Mouse (Mus musculus) embryonic facial prominence, embryonic 10.5 days (tissue): Measurements from ENCODE around the gene Emilin2. TPM values are rescaled to one million over a fixed set of nuclear protein-coding genes. Genes with fewer than 3 reads are reported as not detected.

Experiments
- DNase-seq: peaks from one replicate; pipeline ENCODE4 v3.0.0-alpha.2; 2017; ENCODE audit warnings: low spot score
- H3K27ac ChIP-seq: fragments of 300-500 bp; sonication (generic); replicated peaks from 2 replicates; pipeline ENCODE4 v1.5.1; 2016; ENCODE audit warnings: mild to moderate bottlenecking
- H3K27me3 ChIP-seq: fragments of 300-500 bp; sonication (generic); replicated peaks from 2 replicates; pipeline ENCODE4 v1.6.1; 2016; ENCODE audit warnings: low read depth, mild to moderate bottlenecking; ENCODE audit not compliant: poor library complexity, severe bottlenecking
- H3K36me3 ChIP-seq: fragments of 300-500 bp; sonication (generic); replicated peaks from 2 replicates; pipeline ENCODE4 v1.6.1; 2016; ENCODE audit warnings: mild to moderate bottlenecking, moderate library complexity
- H3K4me1 ChIP-seq: fragments of 300-500 bp; sonication (generic); 2 replicates; pipeline ENCODE4 v1.6.1; 2016
- H3K4me3 ChIP-seq: fragments of 300-500 bp; sonication (generic); 2 replicates; pipeline ENCODE4 v1.5.1; 2016; ENCODE audit warnings: mild to moderate bottlenecking, moderate library complexity
- H3K9me3 ChIP-seq: fragments of 300-500 bp; sonication (generic); 2 replicates; pipeline ENCODE4 v1.6.1; 2016; ENCODE audit warnings: mild to moderate bottlenecking
- WGBS: fragments of 180-500 bp; shearing (Covaris S2); methylation state at CpG from one replicate; pipeline ENCODE4 v1.1.7; 2016; 5-methylcytosine and 5-hydroxymethylcytosine counted together
- polyA plus RNA-seq: library from polyadenylated mRNA; unstranded; fragments of >200 nt; fragmentation: Nextera tagmentation; extraction: Ambion mirVana; gene quantifications from 2 replicates; pipeline ENCODE4 v1.2.1, GENCODE M21; 2016

Emilin2 gene
- polyA plus RNA-seq, 1 experiment from 2014 or later = 22.2 TPM

DNA sequence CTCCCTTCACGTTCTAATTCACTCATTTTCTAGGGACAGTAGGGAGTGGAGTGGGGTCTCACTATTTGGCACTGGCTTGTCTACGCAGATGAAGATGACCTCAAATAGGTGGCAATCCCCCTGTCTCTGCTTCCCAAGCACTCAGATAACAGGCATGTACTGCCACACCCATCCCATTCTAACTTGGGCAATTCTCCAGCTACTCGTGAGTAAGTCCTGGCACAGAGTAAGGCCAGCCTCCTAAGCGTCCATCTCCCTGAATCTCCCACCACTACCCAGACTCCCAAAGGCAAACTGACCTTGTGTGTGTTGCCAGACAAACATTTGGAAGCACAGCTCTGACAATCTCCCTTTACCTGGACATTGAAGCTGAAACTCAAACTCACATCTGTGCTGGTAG lies 18.9 kb downstream of the Emilin2 start:
- Histone ChIP-seq H3K4me1 (peaks cover 10% of the 10 kb centered on the region), H3K27ac (no peak overlapping the region), H3K27me3 (no peaks in the 10 kb centered on the region), H3K36me3 (no peaks in the 10 kb centered on the region; the same call in 1 of the 2 replicates), H3K4me3 (no peak overlapping the region), H3K9me3 (no peaks in the 10 kb centered on the region)
- no peak for DNase-seq
- 88% methylated on average over 4 of the region's 4 CpGs for WGBS

DNA sequence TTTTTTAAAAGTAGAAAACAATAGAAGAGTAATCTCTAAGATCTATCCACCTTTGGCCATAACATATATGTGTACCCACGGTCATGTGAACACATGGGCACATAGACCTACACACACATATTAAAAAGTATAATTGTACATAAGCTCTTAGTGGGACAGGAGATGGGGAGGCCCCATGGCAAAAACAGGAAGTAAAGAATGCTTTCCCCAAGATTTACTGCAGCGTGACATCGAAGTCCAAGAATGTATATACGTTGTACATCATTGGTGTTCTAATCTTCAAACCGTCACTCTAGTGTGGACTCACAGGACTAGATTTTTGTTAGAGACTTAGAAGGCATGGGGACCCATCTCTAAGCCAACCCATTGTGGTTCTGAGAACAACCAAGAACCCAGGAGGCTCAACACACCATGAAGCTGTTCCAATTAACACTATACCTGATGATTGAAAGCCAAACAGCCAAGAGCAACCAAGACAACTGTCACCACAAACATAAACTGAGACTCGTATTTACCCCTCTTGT lies 19.8 kb downstream of the Emilin2 start:
- H3K27ac ChIP-seq = no peak overlapping the region
- no peak overlapping the region for H3K4me3 ChIP-seq
- WGBS = 94% methylated on average over 6 of the region's 6 CpGs
- no peaks in the 10 kb centered on the region; the same call in 1 of the 2 replicates for H3K36me3 ChIP-seq
- no peak for DNase-seq
- no peaks in the 10 kb centered on the region for H3K27me3 ChIP-seq
- peaks cover 10% of the 10 kb centered on the region for H3K4me1 ChIP-seq
- no peaks in the 10 kb centered on the region for H3K9me3 ChIP-seq

DNA sequence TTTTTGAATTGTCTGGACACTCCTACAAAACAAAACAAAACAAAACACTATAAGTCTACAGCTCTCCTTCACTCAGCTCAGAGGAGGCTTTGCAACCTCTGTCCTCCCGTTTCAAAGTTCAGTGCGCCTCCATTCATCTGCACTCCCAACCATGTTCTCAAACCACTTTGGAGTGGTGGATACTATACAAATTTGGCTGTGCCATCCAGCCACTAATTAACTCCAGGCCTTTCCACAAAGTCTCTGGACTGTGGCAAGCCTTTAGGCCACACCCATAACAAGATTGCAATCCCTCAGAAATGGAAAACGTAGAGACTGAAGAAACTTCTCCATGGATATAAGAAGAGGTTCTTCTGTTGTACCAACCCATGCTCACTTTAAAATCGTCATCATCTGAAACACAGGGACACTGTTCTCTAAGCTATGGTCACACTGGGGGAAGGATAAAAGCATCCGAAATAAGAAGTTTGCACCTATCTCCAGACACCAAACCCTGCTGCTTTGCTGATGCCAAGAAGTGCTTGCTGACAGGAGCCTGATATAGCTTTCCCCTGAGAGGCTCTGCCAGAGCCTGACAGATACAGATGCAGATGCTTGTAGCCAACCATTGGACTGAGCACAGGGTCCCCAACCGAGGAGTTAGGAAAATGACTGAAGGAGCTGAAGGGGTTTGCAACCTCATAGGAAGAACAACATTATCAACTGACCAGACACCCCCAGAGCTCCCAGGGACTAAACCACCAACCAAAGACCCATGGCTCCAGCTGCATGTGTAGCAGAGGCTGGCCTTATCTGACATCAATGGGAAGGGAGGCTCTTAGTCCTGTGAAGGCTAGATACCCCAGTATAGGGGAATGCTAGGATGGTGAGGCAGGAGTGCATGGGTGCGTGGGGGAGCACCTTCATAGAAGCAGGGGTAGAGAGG lies 21.0 kb downstream of the Emilin2 start:
- Histone ChIP-seq H3K4me3 (no peak overlapping the region), H3K4me1 (peaks cover 16% of the 10 kb centered on the region), H3K9me3 (no peaks in the 10 kb centered on the region), H3K27ac (no peak overlapping the region), H3K27me3 (no peaks in the 10 kb centered on the region), H3K36me3 (no peaks in the 10 kb centered on the region; the same call in 1 of the 2 replicates)
- 77% methylated on average over 7 of the region's 7 CpGs for WGBS
- no peak for DNase-seq

DNA sequence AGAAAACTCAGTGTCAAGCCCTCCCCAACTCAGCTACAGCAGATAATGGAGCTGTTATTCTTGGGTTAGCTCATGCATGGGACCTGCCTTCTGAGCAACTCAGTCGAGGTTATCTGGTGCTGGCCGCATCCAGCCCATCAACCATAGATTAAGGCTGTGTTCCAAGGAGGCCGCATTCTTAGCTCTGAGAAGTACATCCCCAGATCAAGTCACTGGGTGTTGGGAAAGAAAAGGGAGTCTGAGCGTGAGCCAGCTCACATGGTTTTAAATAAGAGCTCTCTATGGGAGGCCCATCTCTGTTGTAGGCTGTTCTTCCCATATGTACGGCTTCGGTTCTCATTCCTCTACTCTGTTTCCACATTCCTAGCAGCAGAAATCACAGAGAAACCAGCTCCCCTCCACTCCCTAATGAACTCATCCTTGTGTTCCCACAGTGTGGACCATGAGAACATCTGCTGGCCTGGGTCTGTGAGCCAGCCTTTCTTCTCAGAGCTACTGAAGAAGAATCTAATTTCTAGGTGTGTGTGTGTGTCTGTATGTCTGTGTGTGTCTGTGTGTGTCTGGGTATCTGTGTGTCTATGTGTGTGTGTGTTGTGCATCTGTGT lies 22.1 kb downstream of the Emilin2 start:
- no peak overlapping the region for H3K4me3 ChIP-seq
- no peaks in the 10 kb centered on the region for H3K9me3 ChIP-seq
- peaks cover 26% of the 10 kb centered on the region for H3K4me1 ChIP-seq
- no peaks in the 10 kb centered on the region; the same call in 1 of the 2 replicates for H3K36me3 ChIP-seq
- no peak overlapping the region for H3K27ac ChIP-seq
- no peak for DNase-seq
- H3K27me3 ChIP-seq = no peaks in the 10 kb centered on the region
- 87% methylated on average over 6 of the region's 6 CpGs for WGBS

DNA sequence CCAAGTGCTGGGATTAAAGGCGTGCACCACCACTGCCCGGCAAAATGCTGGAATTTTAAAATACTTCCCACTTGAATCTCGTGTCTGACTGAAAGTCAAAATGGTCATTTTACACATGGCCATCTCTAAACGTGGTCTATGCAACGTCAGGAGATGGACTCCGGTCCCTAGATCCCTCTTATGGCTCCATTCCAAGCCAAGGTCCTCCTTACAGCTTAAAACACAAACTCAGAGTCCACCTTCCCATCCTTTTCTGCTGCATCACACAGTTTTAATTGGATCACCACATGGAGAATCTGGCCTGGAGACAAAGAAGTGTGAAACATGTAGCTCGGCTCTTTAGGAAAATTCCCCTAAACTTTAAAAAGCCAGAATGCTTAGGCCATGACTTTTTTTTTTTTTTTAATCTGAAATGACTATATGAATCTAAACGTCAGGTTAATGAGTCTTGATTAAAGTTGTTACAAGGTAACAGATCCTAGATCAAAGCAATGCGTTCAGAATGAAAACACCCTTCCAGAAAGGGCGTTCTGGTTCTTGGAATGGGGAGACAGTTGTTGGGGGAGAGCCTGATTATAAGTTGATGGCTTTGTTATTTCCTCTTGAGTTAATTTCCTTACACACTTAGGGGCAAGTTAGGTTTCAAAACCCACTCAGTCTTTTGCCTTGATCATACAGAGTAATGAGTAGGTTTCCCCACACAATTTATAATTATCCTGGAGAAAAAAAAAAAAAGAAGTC lies 22.8 kb downstream of the Emilin2 start:
- WGBS = 92% methylated on average over 10 of the region's 10 CpGs
- Histone ChIP-seq H3K27me3 (no peaks in the 10 kb centered on the region), H3K9me3 (no peaks in the 10 kb centered on the region), H3K4me3 (no peak overlapping the region), H3K27ac (no peak overlapping the region), H3K4me1 (peaks cover 27% of the 10 kb centered on the region), H3K36me3 (no peaks in the 10 kb centered on the region; the same call in 1 of the 2 replicates)
- no peak for DNase-seq

DNA sequence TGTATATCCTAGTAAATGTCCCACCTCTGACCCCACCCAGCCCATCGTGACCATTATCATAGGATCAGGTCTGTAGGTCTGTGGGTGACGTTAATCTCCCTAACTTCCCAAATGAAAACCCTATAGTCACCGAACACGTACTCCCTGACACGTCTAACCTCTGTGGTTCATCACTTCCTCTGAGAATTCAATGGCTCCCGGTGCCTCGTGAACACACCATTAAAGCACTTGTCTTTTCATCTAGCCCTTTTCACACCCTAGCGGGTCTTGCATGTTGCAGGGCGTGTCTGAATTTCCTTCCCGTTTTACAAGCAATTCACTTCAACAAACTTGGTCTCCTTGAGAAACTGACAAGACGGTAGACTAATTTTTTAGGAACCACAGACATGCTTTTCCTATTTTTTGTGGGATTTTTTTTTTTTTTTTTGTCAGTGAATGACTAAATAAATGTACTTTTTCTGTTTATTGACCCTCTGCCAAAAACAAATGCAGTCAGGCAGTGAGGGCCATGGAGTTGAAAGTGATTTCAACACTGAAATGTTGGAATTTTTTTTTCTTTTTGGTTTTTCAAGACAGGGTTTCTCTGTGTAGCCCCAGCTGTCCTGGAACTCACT lies 23.5 kb downstream of the Emilin2 start:
- H3K4me1 ChIP-seq = peaks cover 27% of the 10 kb centered on the region
- 95% methylated on average over 11 of the region's 11 CpGs for WGBS
- no peaks in the 10 kb centered on the region for H3K27me3 ChIP-seq
- no peaks in the 10 kb centered on the region for H3K9me3 ChIP-seq
- DNase-seq = no peak
- H3K4me3 ChIP-seq = no peak overlapping the region
- no peak overlapping the region for H3K27ac ChIP-seq
- no peaks in the 10 kb centered on the region for H3K36me3 ChIP-seq

DNA sequence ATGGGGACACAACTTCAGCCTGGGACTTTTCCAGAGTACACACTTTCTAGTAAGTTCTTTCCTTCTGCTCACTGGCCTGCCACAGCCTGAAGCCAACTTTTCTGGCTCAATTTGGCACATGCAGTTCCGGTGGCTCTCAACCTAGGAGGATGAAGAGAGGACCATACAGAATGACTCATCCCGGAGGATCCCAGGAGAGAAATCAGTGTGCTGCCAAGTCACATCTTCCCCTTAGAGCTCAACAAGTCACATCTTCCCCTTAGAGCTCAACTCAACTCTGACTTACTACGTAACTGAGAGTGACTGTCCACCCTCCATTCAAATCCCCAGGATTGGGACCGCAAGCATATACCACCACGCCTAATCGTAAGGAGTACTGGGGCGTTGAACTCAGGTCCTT lies 24.2 kb downstream of the Emilin2 start:
- Histone ChIP-seq H3K4me1 (peaks cover 27% of the 10 kb centered on the region), H3K27me3 (no peaks in the 10 kb centered on the region)

DNA sequence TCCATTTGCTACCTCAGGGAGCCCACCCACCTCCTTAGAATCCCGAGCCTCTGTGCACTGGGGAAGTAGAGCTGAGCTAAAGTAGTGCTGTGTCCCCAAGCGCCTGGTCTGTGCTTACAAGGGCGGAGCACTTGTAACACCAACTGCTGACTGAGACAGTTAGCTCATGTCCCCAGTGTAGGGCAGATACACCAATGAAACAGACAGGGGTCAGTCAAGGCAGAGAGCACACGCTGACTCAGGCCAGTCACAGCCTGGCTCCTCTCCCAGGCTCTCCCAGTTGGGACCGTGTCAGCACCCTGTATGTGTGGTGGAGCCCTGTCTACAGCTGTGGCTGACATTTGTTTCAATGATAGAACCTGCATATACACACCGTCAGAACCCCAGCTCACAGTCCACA lies 25.8 kb downstream of the Emilin2 start:
- Histone ChIP-seq H3K4me1 (peaks cover 25% of the 10 kb centered on the region), H3K9me3 (no peaks in the 10 kb centered on the region), H3K36me3 (no peaks in the 10 kb centered on the region), H3K27me3 (no peaks in the 10 kb centered on the region), H3K27ac (peak overlapping the region; percentile 30; the same call in 1 of the 2 replicates), H3K4me3 (no peak overlapping the region)
- no peak for DNase-seq
- 73% methylated on average over 6 of the region's 6 CpGs for WGBS

More for the DNA sequence above, 24.2 kb downstream of the Emilin2 start:
- H3K9me3 ChIP-seq = no peaks in the 10 kb centered on the region
- no peaks in the 10 kb centered on the region for H3K36me3 ChIP-seq
- H3K27ac ChIP-seq = no peak overlapping the region
- no peak for DNase-seq
- no peak overlapping the region for H3K4me3 ChIP-seq
- 96% methylated on average over 7 of the region's 7 CpGs for WGBS

DNA sequence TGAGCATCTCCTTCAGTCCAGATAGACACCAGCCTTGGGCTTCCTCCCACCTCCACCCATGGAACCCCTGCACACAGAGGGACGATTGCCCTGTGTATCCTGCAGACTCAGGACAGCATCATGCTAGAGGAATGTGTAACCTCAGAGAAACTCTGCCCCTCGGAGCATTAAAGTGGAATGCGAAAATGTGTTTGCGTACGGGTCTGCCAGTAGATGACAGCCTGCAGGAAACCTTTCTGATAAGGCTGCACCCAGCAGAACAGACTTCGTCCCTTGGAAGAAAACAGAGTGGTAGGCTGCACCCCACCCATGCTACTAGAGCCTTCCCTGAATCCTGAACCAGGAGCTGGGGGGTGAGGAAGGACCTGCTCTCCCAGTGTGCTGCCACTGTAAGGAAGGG lies 26.9 kb downstream of the Emilin2 start:
- H3K36me3 ChIP-seq = peaks cover 6% of the 10 kb centered on the region
- peaks cover 18% of the 10 kb centered on the region for H3K4me1 ChIP-seq
- peak overlapping the region; percentile 36 for H3K27ac ChIP-seq
- H3K27me3 ChIP-seq = no peaks in the 10 kb centered on the region
- WGBS = 74% methylated on average over 6 of the region's 6 CpGs
- H3K9me3 ChIP-seq = no peaks in the 10 kb centered on the region
- DNase-seq = no peak
- H3K4me3 ChIP-seq = no peak overlapping the region

DNA sequence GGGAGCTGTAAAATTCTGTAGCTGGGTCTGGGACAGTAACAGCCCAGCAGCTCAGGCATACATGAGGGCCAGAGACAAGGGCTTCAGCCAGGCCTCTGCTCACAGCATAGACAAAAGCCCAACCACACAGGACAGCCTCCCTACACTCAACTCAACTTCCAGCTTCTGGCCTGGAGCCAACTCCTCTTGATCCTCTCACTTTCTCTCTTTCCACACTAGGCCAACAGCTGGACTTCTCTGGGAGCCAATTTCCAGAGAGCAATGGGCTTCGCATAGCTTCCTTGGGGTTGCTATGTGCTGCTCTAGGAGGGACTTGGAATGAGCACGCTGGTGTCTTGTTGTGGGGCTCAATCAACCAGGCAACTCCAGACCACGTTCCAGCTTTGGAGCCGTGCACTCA lies 28.5 kb downstream of the Emilin2 start:
- no peaks in the 10 kb centered on the region for H3K27me3 ChIP-seq
- no peak overlapping the region for H3K27ac ChIP-seq
- peaks cover 18% of the 10 kb centered on the region for H3K36me3 ChIP-seq
- H3K4me3 ChIP-seq = no peak overlapping the region
- no peak for DNase-seq
- H3K9me3 ChIP-seq = no peaks in the 10 kb centered on the region
- peaks cover 18% of the 10 kb centered on the region for H3K4me1 ChIP-seq
- WGBS = 95% methylated on average over 4 of the region's 4 CpGs

DNA sequence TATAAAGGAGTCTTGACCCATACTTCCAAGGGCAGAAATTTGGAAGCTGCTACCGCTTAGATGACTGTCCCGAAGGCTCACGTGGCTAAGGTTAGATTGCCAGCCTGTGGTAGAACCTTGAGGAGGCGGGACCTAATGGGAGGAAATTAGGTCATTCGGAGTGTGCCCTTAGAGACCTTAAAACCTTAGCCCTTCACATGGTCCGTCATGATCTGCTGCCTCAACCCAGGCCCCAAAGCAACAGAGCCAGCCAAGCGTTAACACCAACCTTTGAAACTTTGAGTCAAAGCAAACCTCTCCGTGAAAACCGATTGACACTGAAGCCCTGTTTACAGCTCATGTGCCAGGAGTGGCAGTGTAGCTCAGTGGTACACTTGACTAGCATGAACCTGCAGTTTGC lies 29.1 kb downstream of the Emilin2 start:
- Histone ChIP-seq H3K27me3 (no peaks in the 10 kb centered on the region), H3K27ac (no peak overlapping the region), H3K4me1 (peaks cover 18% of the 10 kb centered on the region), H3K4me3 (no peak overlapping the region), H3K36me3 (peaks cover 18% of the 10 kb centered on the region), H3K9me3 (no peaks in the 10 kb centered on the region)
- DNase-seq = no peak
- 91% methylated on average over 9 of the region's 9 CpGs for WGBS
